Mouse (Mus musculus): ENCODE results near the gene Tsc22d4. TPM values are rescaled to one million over a fixed set of nuclear protein-coding genes. Genes with fewer than 3 reads are reported as not detected.

The Tsc22d4 gene
- polyA plus RNA-seq, 1 experiment = 497 TPM

DNA sequence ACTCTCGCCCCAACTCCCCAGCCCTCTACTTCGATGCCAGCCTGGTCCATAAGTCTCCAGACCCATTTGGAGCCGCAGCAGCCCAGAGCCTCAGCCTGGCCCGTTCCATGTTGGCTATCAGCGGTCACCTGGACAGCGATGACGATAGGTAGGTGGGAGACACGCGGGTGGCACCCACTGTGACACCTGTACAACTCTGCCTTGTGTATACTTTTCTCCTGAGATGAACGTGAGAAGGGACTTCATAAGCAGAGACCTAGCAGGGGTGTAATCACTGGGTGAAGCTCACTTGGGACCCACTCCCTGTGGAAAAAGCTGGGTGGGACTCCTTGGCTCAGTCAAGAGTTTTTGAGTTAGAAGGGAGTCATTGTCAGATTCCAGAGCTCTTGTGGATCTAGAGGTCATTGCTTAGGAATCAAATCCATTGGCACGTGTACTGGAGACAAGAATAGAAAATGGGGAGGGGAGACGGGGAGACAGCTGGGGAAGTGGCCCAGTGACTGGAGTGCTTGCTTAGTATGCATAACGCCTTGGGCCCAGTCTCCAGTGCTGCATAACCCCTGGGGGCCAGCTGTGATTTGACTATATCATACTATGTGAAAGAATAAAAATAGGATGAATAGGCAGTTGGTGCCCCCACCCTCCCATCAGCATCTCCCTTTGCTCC, 5.8 kb downstream of the Tsc22d4 start:
- 87% methylated on average over 13 of the region's 13 CpGs for WGBS
- Histone ChIP-seq H3K4me1 (ENCODE audit: control insufficient read depth, insufficient read depth, low read length) (peaks cover 12% of the 10 kb centered on the region), H3K27me3 (ENCODE audit: control insufficient read depth, insufficient read depth, low read length) (no peaks in the 10 kb centered on the region), H3K27ac (ENCODE audit: insufficient read depth, low read length) (no peak overlapping the region), H3K4me3 (replicated peaks; ENCODE audit: insufficient read depth, low read depth, low read length) (no peak overlapping the region)
- TF ChIP-seq CTCF (IDR thresholded peaks at IDR 0.05; ENCODE audit: borderline replicate concordance, insufficient read depth, low read depth, low read length) (no peak), POLR2A (IDR thresholded peaks at IDR 0.05; ENCODE audit: borderline replicate concordance, insufficient read depth, low read length) (no peak)
- DNase-seq = no peak

DNA sequence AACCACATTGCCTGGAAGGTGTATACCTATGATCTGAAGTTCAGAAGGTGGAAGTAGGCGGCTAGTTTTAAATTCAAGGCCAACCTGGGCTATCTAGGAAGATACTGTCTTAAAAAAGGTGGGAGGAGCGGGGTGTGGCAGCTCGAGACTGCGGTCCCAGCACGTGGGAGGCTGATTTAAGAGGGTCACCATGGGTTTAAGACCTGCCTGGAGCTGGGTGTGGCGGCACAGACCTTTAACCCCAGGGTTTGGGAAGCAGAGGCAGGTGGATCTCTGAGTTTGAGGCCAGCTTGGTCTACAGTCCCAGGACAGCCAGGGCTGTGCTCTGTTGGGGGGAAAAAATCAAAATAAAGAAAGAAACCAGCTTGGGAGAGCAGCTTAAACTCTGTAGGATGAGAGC, 6.5 kb downstream of the Tsc22d4 start:
- peaks cover 18% of the 10 kb centered on the region for H3K4me1 ChIP-seq (ENCODE audit: control insufficient read depth, insufficient read depth, low read length)

DNA sequence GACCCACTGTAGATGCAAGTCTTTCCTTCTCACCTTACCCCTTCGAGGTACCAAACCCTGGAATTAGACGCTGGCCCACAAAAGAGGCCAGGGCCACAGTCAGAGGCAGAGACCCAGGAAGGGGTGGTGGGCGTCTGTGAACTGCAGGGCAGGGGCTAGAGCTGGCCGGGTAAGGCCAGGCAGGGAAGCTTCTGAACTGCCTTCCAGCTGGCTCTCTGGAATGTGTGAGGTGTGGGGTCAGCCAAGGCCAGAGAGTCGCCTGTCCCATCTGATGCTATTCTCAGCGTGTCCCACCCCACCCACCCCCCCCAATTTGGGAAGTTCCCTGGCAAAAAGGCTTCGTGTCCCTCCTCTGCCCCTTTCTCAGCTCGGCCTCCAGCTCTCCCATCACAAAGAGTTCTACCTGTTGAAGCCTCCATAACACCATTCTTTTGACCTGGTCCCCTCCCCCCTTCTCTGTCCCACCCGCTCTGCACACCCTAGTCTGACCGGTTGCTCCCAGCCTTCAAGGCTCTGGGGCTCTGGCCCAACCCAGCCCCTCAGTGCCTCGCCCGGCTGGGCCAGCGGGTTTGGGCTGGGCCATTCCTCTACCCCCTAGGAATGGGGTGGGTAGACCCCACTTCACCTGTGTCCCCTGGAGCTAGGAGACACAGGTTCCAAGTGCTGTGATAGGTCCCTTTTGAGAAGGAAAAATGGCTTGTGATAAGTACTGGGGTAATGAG, 7.7 kb downstream of the Tsc22d4 start:
- H3K4me3 ChIP-seq (replicated peaks; ENCODE audit: insufficient read depth, low read depth, low read length) = no peak overlapping the region
- DNase-seq = no peak
- TF ChIP-seq POLR2A (IDR thresholded peaks at IDR 0.05; ENCODE audit: borderline replicate concordance, insufficient read depth, low read length) (no peak), CTCF (IDR thresholded peaks at IDR 0.05; ENCODE audit: borderline replicate concordance, insufficient read depth, low read depth, low read length) (no peak)
- whole genome bisulfite sequencing = 67% methylated on average over 13 of the region's 13 CpGs
- H3K27ac ChIP-seq (ENCODE audit: insufficient read depth, low read length) = no peak overlapping the region
- H3K4me1 ChIP-seq (ENCODE audit: control insufficient read depth, insufficient read depth, low read length) = peaks cover 20% of the 10 kb centered on the region
- no peaks in the 10 kb centered on the region for H3K27me3 ChIP-seq (ENCODE audit: control insufficient read depth, insufficient read depth, low read length)

More for the DNA sequence above, 6.5 kb downstream of the Tsc22d4 start:
- no peak overlapping the region for H3K4me3 ChIP-seq (replicated peaks; ENCODE audit: insufficient read depth, low read depth, low read length)
- TF ChIP-seq POLR2A (IDR thresholded peaks at IDR 0.05; ENCODE audit: borderline replicate concordance, insufficient read depth, low read length) = no peak
- no peak for TF ChIP-seq CTCF (IDR thresholded peaks at IDR 0.05; ENCODE audit: borderline replicate concordance, insufficient read depth, low read depth, low read length)
- H3K27ac ChIP-seq (ENCODE audit: insufficient read depth, low read length) = no peak overlapping the region
- no peak for DNase-seq
- H3K27me3 ChIP-seq (ENCODE audit: control insufficient read depth, insufficient read depth, low read length) = no peaks in the 10 kb centered on the region
- 93% methylated on average over 6 of the region's 6 CpGs for WGBS

DNA sequence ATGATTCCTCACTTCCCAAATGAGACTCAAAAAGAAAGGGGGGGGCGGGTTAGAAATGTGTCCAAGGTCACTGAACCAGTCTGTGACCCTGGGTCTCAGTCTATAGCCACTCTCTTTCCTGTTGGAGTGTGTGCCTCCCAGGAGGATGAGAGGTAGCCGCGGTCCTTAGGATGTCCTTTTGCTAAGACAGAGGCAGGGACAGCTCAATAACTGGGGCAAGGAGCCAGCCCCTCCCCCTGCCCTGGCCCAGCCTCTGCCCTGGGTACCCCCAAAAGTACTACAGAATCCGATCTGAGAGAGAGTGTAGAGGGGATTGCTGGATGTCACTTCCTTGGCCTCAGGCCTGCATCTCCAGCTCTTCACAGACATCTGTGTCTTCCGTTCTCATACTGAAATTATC, 9.9 kb downstream of the Tsc22d4 start:
- TF ChIP-seq POLR2A (IDR thresholded peaks at IDR 0.05; ENCODE audit: borderline replicate concordance, insufficient read depth, low read length) = no peak
- TF ChIP-seq CTCF (IDR thresholded peaks at IDR 0.05; ENCODE audit: borderline replicate concordance, insufficient read depth, low read depth, low read length) = no peak
- no peak overlapping the region for H3K4me3 ChIP-seq (replicated peaks; ENCODE audit: insufficient read depth, low read depth, low read length)
- peaks cover 20% of the 10 kb centered on the region for H3K4me1 ChIP-seq (ENCODE audit: control insufficient read depth, insufficient read depth, low read length)
- 58% methylated on average over 5 of the region's 5 CpGs for WGBS
- no peak overlapping the region; the same call in 1 of the 2 replicates for H3K27ac ChIP-seq (ENCODE audit: insufficient read depth, low read length)
- no peak for DNase-seq
- no peaks in the 10 kb centered on the region for H3K27me3 ChIP-seq (ENCODE audit: control insufficient read depth, insufficient read depth, low read length)

DNA sequence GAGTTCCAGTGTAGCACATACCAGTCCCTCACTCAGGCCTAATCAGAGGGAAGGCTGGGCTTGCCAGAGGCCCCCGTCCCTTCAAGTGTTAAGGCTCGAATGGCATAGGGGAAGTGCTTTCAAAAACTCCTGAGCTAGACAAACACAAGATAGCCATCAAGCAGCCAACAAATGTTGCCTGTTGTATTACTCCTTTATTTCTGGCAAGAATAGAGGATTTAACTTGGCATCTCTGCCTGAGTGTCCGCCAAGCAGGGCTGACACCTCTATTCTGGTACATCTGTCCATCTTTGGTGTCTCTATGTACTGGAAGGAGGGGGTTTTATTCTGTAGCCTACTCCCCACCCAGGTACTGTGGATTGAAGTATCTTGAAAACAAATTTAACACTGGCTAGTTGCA, 10.6 kb downstream of the Tsc22d4 start:
- DNase-seq = peak; percentile 13 to 65
- 34% methylated on average over 3 of the region's 3 CpGs for WGBS

DNA sequence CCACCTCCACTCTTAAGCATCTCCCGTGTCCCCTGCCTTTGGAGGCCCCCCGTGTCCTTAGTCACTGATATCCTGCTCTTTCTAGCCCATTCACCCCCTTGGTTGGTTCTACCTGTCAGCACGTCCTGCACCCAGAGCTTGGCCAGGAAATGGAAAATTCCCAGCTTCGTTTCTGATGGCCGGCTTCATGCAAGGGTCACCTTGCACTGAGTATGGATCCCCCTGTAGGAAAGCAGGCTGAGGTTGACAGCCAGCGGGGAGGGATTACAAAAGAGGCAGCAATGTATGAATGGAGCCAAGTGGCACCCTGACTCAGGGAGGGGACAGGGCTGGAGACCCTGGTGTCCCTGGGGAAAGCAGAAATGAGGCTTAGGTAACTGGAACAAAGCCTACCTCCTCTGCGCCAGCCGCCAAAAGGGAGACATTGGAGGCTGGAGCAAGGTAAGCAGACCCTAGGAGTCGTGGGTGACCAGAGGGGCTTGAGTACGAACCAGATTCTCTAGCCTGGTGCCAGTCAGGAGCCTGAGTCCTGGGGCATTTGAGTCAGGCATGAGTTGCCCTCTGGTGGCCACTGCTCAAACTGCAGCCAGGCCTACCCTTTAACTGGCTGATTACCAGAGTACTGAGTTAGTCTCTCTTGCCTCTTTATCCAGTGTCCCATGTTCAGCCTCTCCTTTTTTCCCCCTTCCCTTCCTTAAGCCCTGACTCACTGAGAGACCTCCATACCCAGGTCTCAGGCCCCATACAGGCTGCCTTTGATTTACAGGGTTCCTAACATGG, 11.5 kb downstream of the Tsc22d4 start:
- Histone ChIP-seq H3K4me3 (replicated peaks; ENCODE audit: insufficient read depth, low read depth, low read length) (no peak overlapping the region), H3K27me3 (ENCODE audit: control insufficient read depth, insufficient read depth, low read length) (no peaks in the 10 kb centered on the region), H3K27ac (ENCODE audit: insufficient read depth, low read length) (no peak overlapping the region), H3K4me1 (ENCODE audit: control insufficient read depth, insufficient read depth, low read length) (peaks cover 20% of the 10 kb centered on the region)
- peak; percentile 85 to 91 for DNase-seq
- WGBS = 40% methylated on average over 10 of the region's 10 CpGs
- TF ChIP-seq CTCF (IDR thresholded peaks at IDR 0.05; ENCODE audit: borderline replicate concordance, insufficient read depth, low read depth, low read length) = peak; percentile 97
- no peak for TF ChIP-seq POLR2A (IDR thresholded peaks at IDR 0.05; ENCODE audit: borderline replicate concordance, insufficient read depth, low read length)

More for the DNA sequence above, 10.6 kb downstream of the Tsc22d4 start:
- Histone ChIP-seq H3K27me3 (ENCODE audit: control insufficient read depth, insufficient read depth, low read length) (no peaks in the 10 kb centered on the region), H3K4me1 (ENCODE audit: control insufficient read depth, insufficient read depth, low read length) (peaks cover 20% of the 10 kb centered on the region), H3K4me3 (replicated peaks; ENCODE audit: insufficient read depth, low read depth, low read length) (no peak overlapping the region), H3K27ac (ENCODE audit: insufficient read depth, low read length) (no peak overlapping the region; the same call in 1 of the 2 replicates)
- TF ChIP-seq POLR2A (IDR thresholded peaks at IDR 0.05; ENCODE audit: borderline replicate concordance, insufficient read depth, low read length) (no peak), CTCF (IDR thresholded peaks at IDR 0.05; ENCODE audit: borderline replicate concordance, insufficient read depth, low read depth, low read length) (no peak)

DNA sequence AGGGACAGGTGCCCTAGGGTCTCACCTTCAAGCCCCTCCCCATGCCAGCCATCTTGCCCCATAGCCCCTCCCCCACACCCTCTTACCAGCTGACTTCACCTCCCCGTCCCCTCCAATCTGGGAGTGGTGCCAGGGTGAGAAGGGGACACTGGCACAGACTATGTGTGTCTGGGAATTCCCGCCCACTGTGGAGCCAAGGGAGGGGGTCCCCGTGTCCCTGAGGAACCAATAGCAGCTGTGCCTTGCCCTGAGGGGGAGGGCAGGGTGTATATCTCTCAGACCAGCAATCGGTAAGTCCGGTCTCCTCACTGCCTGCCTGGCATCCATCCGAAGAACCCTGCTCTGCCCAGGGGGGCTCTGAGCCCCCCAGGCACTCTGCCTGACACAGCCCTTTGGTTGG, 12.4 kb downstream of the Tsc22d4 start:
- H3K4me3 ChIP-seq (replicated peaks; ENCODE audit: insufficient read depth, low read depth, low read length) = peak overlapping the region; percentile 6
- no peaks in the 10 kb centered on the region for H3K27me3 ChIP-seq (ENCODE audit: control insufficient read depth, insufficient read depth, low read length)
- TF ChIP-seq CTCF (IDR thresholded peaks at IDR 0.05; ENCODE audit: borderline replicate concordance, insufficient read depth, low read depth, low read length) (no peak), POLR2A (IDR thresholded peaks at IDR 0.05; ENCODE audit: borderline replicate concordance, insufficient read depth, low read length) (no peak)
- peaks cover 20% of the 10 kb centered on the region for H3K4me1 ChIP-seq (ENCODE audit: control insufficient read depth, insufficient read depth, low read length)
- peak overlapping the region; percentile 82 for H3K27ac ChIP-seq (ENCODE audit: insufficient read depth, low read length)
- WGBS = 26% methylated on average over 6 of the region's 6 CpGs
- DNase-seq = peak; percentile 56 to 76

Data from cerebellum, adult 2 months (tissue).